Mouse (Mus musculus) right cerebral cortex, postnatal 4 days (tissue): ENCODE results near the gene Apobec1.
"Not testable (repeated sequence)": the region's sequence is repeated elsewhere in the genome, so short reads cannot be mapped to it uniquely, and the experiment has no call there.

Source experiments
- DNase-seq: peaks from one replicate; pipeline ENCODE4 v3.0.0-alpha.2; 2022

The Apobec1 gene

GRCm38 (mm10) chr6:122602992-122603322 lies 713 bp upstream of the Apobec1 start:
- DNase-seq: no peak

GRCm38 (mm10) chr6:122601615-122602014 lies 629 bp downstream of the Apobec1 start:
- DNase-seq: no peak

- DNase-seq: no peak
Measured at GRCm38 (mm10) chr6:122601031-122601430, 1.2 kb downstream of the Apobec1 start.

- DNase-seq: no peak
Measured at GRCm38 (mm10) chr6:122600066-122600646, 2.1 kb downstream of the Apobec1 start.

GRCm38 (mm10) chr6:122599054-122599737 lies 3.0 kb downstream of the Apobec1 start:
- no peak for DNase-seq

- DNase-seq: no peak
Measured at GRCm38 (mm10) chr6:122598436-122598835, 3.8 kb downstream of the Apobec1 start.

- DNase-seq: no peak
Measured at GRCm38 (mm10) chr6:122598014-122598413, 4.2 kb downstream of the Apobec1 start.

GRCm38 (mm10) chr6:122596608-122597007 lies 5.6 kb downstream of the Apobec1 start:
- no peak for DNase-seq

GRCm38 (mm10) chr6:122595637-122596036 lies 6.6 kb downstream of the Apobec1 start:
- peak; percentile 14 for DNase-seq

- no peak for DNase-seq
Measured at GRCm38 (mm10) chr6:122592905-122593304, 9.3 kb downstream of the Apobec1 start.

- DNase-seq: no peak
Measured at GRCm38 (mm10) chr6:122591027-122591758, 11.1 kb downstream of the Apobec1 start.

GRCm38 (mm10) chr6:122579086-122579485 lies 23.2 kb downstream of the Apobec1 start:
- no peak for DNase-seq

- DNase-seq: no peak
Measured at GRCm38 (mm10) chr6:122577030-122577429, 25.2 kb downstream of the Apobec1 start.

- DNase-seq: not testable (repeated sequence)
Measured at GRCm38 (mm10) chr6:122575037-122575436, 27.2 kb downstream of the Apobec1 start.

GRCm38 (mm10) chr6:122571617-122571959 lies 30.7 kb downstream of the Apobec1 start:
- no peak for DNase-seq

- DNase-seq: no peak
Measured at GRCm38 (mm10) chr6:122570695-122571616, 31.3 kb downstream of the Apobec1 start.

- no peak for DNase-seq
Measured at GRCm38 (mm10) chr6:122569762-122570161, 32.5 kb downstream of the Apobec1 start.

GRCm38 (mm10) chr6:122569113-122569512 lies 33.1 kb downstream of the Apobec1 start:
- no peak for DNase-seq

- no peak for DNase-seq
Measured at GRCm38 (mm10) chr6:122565070-122565784, 37.0 kb downstream of the Apobec1 start.

GRCm38 (mm10) chr6:122562463-122562862 lies 39.8 kb downstream of the Apobec1 start:
- DNase-seq: peak; percentile 71

- DNase-seq: peak; percentile 6
Measured at GRCm38 (mm10) chr6:122561005-122561404, 41.2 kb downstream of the Apobec1 start.

- DNase-seq: peak; percentile 79
Measured at GRCm38 (mm10) chr6:122560427-122560826, 41.8 kb downstream of the Apobec1 start.
